Mouse (Mus musculus): ENCODE results near the gene Heatr6.

DNA sequence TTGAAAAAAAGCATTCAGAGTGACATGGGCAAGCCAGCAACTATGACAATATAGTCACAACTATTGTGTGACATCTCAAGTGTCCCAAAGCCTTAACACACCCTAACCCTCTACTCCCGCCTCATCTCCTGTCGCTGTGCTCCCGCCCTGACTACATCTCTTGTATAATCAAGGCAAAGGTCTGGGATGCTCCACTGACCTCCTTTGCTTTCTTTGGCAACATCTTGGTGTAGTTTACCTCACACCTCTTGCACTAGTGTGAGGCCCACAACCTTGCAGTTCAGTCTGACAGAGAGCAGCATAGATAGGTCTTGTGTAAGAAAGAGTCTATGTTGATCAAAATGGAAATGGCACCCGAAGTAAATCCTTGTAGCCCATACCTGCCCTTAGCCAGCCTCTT is 49.1 kb downstream of the Heatr6 start:
- TF ChIP-seq JUND (conservative IDR thresholded peaks at IDR 0.05; ENCODE audit: low read depth, low read length): no peak
- no peak for TF ChIP-seq CTCF (conservative IDR thresholded peaks at IDR 0.05 in 1 of 2, IDR thresholded peaks at IDR 0.05 in 1 of 2; ENCODE audit: low read depth in 2 of 2, low read length in 2 of 2)
- TF ChIP-seq JUN (IDR thresholded peaks at IDR 0.05; ENCODE audit: insufficient read depth, low read depth, low read length): no peak
- no peak for TF ChIP-seq ZC3H11A (IDR thresholded peaks at IDR 0.05; ENCODE audit: low read depth, low read length)
- no peak for TF ChIP-seq POLR2AphosphoS2 (IDR thresholded peaks at IDR 0.05; ENCODE audit: low read depth, low read length)
- no peak for TF ChIP-seq IRF4 (IDR thresholded peaks at IDR 0.05; ENCODE audit: low read depth, low read length)
- no peak for TF ChIP-seq POLR2A (IDR thresholded peaks at IDR 0.05; ENCODE audit: low read depth, low read length)
